Mouse (Mus musculus) neural tube, embryonic 13.5 days (tissue): ENCODE measurements around the gene Klra2. TPM values are rescaled to one million over a fixed set of nuclear protein-coding genes. Genes with fewer than 3 reads are reported as not detected.
"Not testable (repeated sequence)": the region's sequence is repeated elsewhere in the genome, so short reads cannot be mapped to it uniquely, and the experiment has no call there.

Experiments
- ATAC-seq: fragments of 200-750 bp; cut with Nextera tagmentation; 2 replicates; pipeline ENCODE4 v1.8.0; 2017; ENCODE audit warnings: low read depth, mild to moderate bottlenecking, moderate TSS enrichment, moderate library complexity
- H3K27ac ChIP-seq: fragments of 300-500 bp; sonication (generic); replicated peaks from 2 replicates; pipeline ENCODE4 v1.5.1; 2015; ENCODE audit warnings: moderate library complexity, mild to moderate bottlenecking, inconsistent platforms
- H3K27me3 ChIP-seq: fragments of 300-500 bp; sonication (generic); 2 replicates; pipeline ENCODE4 v1.6.1; 2015; ENCODE audit warnings: mild to moderate bottlenecking, inconsistent platforms
- H3K36me3 ChIP-seq: fragments of 300-500 bp; sonication (generic); 2 replicates; pipeline ENCODE4 v1.6.1; 2015; ENCODE audit warnings: mild to moderate bottlenecking, inconsistent platforms
- H3K4me1 ChIP-seq: fragments of 300-500 bp; sonication (generic); replicated peaks from 2 replicates; pipeline ENCODE4 v1.6.1; 2015; ENCODE audit warnings: inconsistent platforms
- H3K4me2 ChIP-seq: fragments of 300-500 bp; sonication (generic); 2 replicates; pipeline ENCODE4 v1.6.1; 2015; ENCODE audit warnings: inconsistent platforms, mild to moderate bottlenecking, moderate library complexity
- H3K4me3 ChIP-seq: fragments of 300-500 bp; sonication (generic); 2 replicates; pipeline ENCODE4 v1.5.1; 2015; ENCODE audit warnings: mild to moderate bottlenecking, inconsistent platforms
- H3K9ac ChIP-seq: fragments of 300-500 bp; sonication (generic); 2 replicates; pipeline ENCODE4 v1.6.1; 2015; ENCODE audit warnings: moderate library complexity, mild to moderate bottlenecking, inconsistent platforms
- H3K9me3 ChIP-seq: fragments of 300-500 bp; sonication (generic); 2 replicates; pipeline ENCODE4 v1.6.1; 2016; ENCODE audit warnings: inconsistent platforms
- WGBS: fragments of 180-500 bp; shearing (Covaris S2); methylation state at CpG from one replicate; pipeline ENCODE4 v1.1.7; 2015; 5-methylcytosine and 5-hydroxymethylcytosine counted together
- polyA plus RNA-seq: library from polyadenylated mRNA; unstranded; fragments of >200 nt; fragmentation: Nextera tagmentation; extraction: Ambion mirVana; gene quantifications from 2 replicates; pipeline ENCODE4 v1.2.1, GENCODE M21; 2015

Klra2 gene
- polyA plus RNA-seq = 0.11 TPM in 1 of 2 replicates, not detected in the other

DNA sequence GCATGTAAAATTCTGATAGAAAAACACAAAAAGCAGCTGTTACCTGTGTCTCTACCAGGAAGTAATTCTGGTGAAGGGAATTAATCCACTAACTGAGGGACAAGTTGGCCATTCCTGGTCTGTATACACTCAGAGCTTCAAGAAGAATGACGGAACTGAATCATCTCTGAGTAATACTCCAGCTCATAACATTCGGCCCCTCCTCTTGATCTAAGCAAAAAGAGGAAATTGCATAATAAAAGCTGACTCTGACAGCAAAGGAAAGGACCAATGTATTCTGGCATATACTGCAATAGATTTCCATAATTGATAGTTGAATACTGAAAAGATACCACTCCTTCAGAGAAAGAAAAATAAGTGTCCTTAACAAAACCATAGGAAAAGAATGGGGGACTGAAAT is at the start of gene Klra2:
Gene Klra2 (minus strand): TSS at position 157 of the 400 bp plus-strand sequence.
- Histone ChIP-seq H3K27ac (no peak within 1 kb of the TSS), H3K27me3 (no peaks in the 10 kb centered on the region), H3K9me3 (peaks cover 11% of the 10 kb centered on the region; the same call in 1 of the 2 replicates), H3K9ac (no peak within 1 kb of the TSS), H3K4me1 (no peaks in the 10 kb centered on the region), H3K36me3 (no peaks in the 10 kb centered on the region), H3K4me2 (no peak within 1 kb of the TSS), H3K4me3 (no peak within 1 kb of the TSS)
- 89% methylated on average over 2 of the region's 2 CpGs for WGBS
- ATAC-seq = no peak

DNA sequence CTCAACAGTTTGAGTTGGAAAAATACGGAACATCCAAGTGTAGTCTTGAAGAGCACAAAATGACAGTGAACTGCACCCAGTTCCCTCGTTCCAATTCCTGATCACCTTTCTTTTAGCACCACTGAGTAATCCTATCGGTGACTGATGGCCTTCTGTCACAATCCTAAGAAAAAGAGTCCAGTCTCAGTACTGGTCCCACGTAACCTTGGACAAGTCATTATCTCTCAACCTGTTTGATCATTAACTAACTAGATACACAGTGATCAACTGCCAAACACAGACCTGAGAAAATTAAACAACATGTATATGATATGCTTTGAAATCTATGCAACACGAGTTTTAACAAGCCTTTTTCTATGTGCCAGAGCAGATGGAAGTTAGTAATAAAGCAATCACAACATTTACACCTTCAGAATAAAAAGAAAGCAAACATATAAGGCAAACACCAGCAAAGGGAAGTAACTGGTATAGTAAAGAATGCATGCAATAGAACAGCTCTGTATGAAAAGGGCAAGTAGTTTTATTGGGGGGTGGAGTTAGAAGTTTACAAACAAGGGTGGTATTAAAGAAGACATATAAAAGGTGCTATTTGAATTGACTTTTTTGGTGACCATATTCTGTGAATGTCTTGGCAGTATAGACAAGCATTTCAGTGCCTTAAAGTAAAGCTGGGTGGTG is 47.4 kb upstream of the Klra2 start:
- no peak overlapping the region for H3K4me2 ChIP-seq
- no peak overlapping the region for H3K4me3 ChIP-seq
- no peaks in the 10 kb centered on the region; the same call in 1 of the 2 replicates for H3K27me3 ChIP-seq
- no peaks in the 10 kb centered on the region for H3K36me3 ChIP-seq
- 90% methylated on average over 5 of the region's 5 CpGs for WGBS
- no peaks in the 10 kb centered on the region for H3K9me3 ChIP-seq
- no peak for ATAC-seq
- H3K4me1 ChIP-seq = peaks cover 12% of the 10 kb centered on the region
- H3K27ac ChIP-seq = no peak overlapping the region
- no peak overlapping the region for H3K9ac ChIP-seq

DNA sequence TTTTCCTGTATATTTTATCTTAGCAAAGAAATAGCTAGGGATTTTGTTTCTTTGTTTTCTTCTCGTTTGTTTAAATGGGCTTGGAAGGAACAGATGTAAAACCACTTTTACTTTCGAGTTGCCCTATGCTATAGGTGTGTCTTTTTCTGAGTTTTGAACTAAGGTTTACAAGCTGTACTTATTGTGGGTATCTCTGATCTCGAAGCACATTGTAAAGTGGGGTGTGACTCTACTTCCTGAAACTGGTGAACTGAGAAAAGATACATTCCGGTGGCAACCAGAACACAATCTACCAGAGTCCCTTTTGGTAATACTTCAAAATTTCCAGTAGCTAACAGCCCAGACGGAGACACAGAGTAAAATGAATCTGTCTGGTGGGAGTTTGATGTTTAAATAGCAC is 46.8 kb upstream of the Klra2 start:
- Histone ChIP-seq H3K27me3 (no peaks in the 10 kb centered on the region; the same call in 1 of the 2 replicates), H3K4me3 (no peak overlapping the region), H3K27ac (no peak overlapping the region), H3K36me3 (no peaks in the 10 kb centered on the region), H3K9ac (no peak overlapping the region), H3K4me1 (peaks cover 12% of the 10 kb centered on the region), H3K4me2 (peak overlapping the region; percentile 72), H3K9me3 (no peaks in the 10 kb centered on the region)
- ATAC-seq = no peak
- 90% methylated on average over 5 of the region's 5 CpGs for WGBS

DNA sequence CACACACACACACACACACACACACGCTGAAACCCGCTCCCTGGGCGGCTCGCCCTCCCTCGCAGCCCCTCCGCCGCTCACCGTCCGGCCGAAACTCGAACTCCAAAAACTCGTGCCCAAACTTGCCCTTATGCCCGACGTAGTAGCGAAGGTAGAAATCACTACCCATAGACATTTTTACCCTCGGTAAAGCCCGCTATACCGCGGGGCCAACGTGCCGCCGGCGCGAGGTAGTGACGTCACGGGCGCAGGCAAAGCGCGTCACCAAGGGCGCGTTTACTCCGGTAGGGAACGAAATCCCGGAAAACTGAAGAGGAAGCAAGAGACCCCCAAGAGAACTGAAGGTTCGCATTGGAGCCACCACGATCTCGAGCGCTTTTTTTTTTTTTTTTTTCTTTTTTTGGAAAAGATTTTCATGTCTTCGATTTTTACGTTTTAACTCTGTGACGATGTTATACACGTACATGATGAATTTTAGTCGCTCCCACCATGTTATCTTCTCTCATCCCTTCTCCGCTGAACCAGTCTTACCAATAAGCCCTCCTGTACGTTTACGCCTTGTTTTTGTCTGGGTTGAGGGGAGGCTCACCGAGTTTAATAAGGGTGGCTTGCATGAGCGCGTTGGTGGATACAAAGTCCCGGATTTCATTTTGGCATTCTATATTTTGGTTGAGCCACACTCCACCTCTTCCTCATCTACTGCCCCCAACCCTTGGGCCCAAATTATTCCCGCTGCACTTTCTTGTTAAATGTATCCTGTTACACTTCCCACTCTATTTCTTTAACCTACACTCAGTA is 46.0 kb upstream of the Klra2 start, which contains the start of gene Magohb:
Gene Magohb (minus strand): TSS at position 254 of the 798 bp plus-strand sequence.
- peak within 1 kb of the TSS; percentile 68; the same call in 1 of the 2 replicates for H3K27ac ChIP-seq
- H3K9ac ChIP-seq = peak within 1 kb of the TSS; percentile 81
- WGBS = 2% methylated on average over 48 of the region's 51 CpGs
- no peaks in the 10 kb centered on the region; the same call in 1 of the 2 replicates for H3K27me3 ChIP-seq
- no peaks in the 10 kb centered on the region for H3K9me3 ChIP-seq
- H3K4me3 ChIP-seq = peak within 1 kb of the TSS; percentile 68
- H3K36me3 ChIP-seq = peaks cover 2% of the 10 kb centered on the region
- H3K4me1 ChIP-seq = peaks cover 12% of the 10 kb centered on the region
- ATAC-seq = peak; percentile 94
- H3K4me2 ChIP-seq = peak within 1 kb of the TSS; percentile 72

DNA sequence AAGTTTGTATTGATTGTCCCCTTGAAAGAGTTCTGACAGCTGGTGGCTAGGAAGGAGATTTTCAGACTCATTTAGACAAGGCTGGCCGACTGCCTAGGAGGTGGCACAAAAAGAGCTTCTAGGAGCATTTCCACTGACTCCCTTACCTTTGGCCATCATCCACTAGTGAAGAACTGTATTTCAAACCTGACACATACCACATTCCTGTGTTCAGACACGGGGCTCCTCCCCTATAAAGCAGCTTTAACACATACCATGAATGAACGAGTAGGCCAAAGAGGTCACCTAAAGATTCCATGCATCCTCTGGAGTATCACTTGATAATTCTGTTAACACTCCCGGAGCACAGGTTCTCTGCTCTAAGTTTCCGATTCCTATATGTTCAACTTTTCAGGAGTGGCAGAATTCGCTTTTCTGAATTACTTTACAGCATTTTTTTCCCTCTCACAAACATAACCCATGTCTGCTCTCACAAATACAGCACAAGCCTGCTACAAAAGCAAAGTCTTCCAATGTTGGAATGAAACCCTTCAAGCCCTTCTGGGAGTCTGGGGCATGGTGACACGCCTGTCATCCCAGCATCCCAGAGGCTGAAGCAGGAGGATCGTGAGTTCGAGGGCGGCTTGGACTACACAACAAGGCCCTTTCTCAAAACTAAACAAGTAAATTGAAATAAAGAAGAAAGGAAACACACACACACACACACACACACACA is 45.3 kb upstream of the Klra2 start:
- Histone ChIP-seq H3K27me3 (no peaks in the 10 kb centered on the region), H3K4me3 (peak overlapping the region; percentile 68), H3K4me1 (peaks cover 12% of the 10 kb centered on the region), H3K4me2 (peak overlapping the region; percentile 72), H3K27ac (0 out of 2 replicates have a peak overlapping the region, but pooled peaks have one; percentile 29), H3K9ac (peak overlapping the region; percentile 81), H3K36me3 (peaks cover 9% of the 10 kb centered on the region), H3K9me3 (no peaks in the 10 kb centered on the region)
- ATAC-seq = peak; percentile 57
- 26% methylated on average over 10 of the region's 10 CpGs for WGBS

DNA sequence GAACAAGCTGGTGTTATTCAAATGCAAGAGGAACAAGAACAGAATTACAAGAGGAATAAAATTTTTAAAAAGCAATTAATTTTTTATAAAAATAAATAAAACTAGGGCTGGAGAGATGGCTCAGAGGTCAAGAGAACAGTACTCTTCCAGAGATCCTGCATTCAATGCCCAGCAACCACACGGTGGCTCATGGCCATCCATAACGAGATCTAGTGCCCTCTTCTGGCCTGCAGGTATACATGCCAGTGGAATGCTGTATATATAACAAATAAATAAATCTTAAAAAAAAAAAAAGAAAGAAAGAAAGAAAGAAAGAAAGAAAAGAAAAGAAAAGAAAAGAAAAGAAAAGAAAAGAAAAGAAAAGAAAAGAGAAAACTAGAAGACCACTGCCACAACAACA is 43.3 kb upstream of the Klra2 start:
- H3K9me3 ChIP-seq = no peaks in the 10 kb centered on the region
- no peak overlapping the region for H3K4me2 ChIP-seq
- no peak overlapping the region for H3K4me3 ChIP-seq
- 18% methylated on average over 2 of the region's 2 CpGs for WGBS
- no peak for ATAC-seq
- H3K4me1 ChIP-seq = peaks cover 12% of the 10 kb centered on the region
- no peaks in the 10 kb centered on the region for H3K27me3 ChIP-seq
- H3K27ac ChIP-seq = no peak overlapping the region
- H3K36me3 ChIP-seq = peaks cover 20% of the 10 kb centered on the region
- H3K9ac ChIP-seq = no peak overlapping the region

DNA sequence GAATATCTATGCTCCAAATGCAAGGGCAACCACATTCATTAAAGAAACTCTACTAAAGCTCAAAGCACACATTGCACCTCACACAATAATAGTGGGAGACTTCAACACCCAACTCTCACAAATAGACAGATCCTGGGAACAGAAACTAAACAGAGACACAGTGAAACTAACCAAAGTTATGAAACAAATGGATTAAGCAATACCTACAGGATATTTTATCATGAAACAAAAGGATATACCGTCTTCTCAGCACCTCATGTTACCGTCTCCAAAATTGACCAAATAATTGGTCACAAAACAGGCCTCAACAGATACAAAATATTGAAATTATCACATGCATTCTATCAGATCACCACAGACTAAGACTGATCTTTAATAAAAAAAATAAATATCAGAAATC is 31.0 kb upstream of the Klra2 start:
- H3K27ac ChIP-seq, H3K9me3 ChIP-seq, H3K9ac ChIP-seq, H3K27me3 ChIP-seq, ATAC-seq, H3K4me1 ChIP-seq, H3K4me3 ChIP-seq, H3K4me2 ChIP-seq: not testable (repeated sequence)
- peaks cover 38% of the 10 kb centered on the region for H3K36me3 ChIP-seq
- 98% methylated on average over 2 of the region's 2 CpGs for WGBS

DNA sequence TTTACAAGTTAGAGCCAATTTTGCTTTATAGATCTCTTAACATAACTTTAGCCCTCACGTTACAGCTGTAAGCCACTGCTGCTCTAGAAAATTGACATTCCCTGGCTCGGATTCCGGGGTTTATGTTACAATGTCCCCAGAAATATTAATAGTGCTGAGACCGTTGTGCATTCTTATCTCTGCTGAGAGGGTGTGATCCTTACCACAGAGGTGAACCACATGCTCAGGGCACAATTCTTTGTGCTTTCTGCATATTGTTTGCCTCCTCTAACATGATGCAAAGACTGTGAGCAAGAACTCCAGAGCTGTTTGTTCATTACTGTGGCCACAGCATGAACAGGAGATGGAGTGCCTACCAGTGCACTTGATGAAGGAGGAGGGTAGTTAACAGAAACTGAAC is 29.5 kb upstream of the Klra2 start:
- Histone ChIP-seq H3K36me3 (peaks cover 24% of the 10 kb centered on the region), H3K4me1 (no peaks in the 10 kb centered on the region), H3K27ac (no peak overlapping the region), H3K4me2 (no peak overlapping the region), H3K9me3 (no peaks in the 10 kb centered on the region), H3K9ac (no peak overlapping the region), H3K4me3 (no peak overlapping the region), H3K27me3 (no peaks in the 10 kb centered on the region)
- no peak for ATAC-seq
- WGBS = 94% methylated on average over 4 of the region's 4 CpGs

DNA sequence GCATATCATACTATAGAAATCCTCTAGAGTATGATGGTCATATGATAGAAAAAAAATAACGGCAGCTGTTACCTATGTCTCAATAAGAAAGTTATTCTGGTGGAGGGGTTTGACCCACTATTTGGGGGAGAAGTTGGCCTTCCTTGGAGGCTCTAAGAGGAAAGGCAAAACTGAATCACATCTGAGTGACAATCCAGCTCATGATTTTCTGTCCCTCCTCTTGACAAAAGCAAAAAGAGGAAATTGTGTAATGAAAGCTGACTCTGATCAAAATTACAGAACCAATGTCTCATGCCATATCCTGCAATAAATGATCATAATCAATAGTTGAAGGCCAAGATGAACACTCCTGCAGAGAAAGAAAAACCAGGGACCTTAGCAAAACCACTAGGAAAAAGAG is 25.1 kb upstream of the Klra2 start:
- 100% methylated on average over 1 of the region's 1 CpGs for WGBS
- no peaks in the 10 kb centered on the region for H3K4me1 ChIP-seq
- H3K27ac ChIP-seq = no peak overlapping the region
- no peak for ATAC-seq
- H3K36me3 ChIP-seq = peaks cover 19% of the 10 kb centered on the region
- no peak overlapping the region for H3K4me2 ChIP-seq
- H3K27me3 ChIP-seq = no peaks in the 10 kb centered on the region
- no peak overlapping the region for H3K4me3 ChIP-seq
- no peak overlapping the region for H3K9ac ChIP-seq
- H3K9me3 ChIP-seq = no peaks in the 10 kb centered on the region

DNA sequence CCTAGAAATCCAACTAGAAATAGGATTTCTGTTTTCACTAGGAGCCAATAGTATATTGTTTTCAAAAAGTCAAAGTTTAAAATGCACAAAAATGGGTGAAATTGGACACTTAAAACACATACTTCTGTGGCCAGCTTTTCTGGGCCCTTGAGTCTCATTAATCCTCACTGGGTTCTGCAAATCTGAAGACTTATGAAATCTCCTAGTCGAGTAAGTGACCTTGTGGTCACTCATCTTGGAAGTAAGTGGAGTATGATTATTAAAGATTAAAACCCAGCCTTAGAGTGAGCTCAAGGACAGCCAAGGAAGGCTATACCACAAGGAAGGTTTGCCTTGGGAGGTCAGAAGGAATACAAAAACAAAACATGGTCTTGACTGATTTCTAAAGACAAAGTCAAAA is 23.1 kb upstream of the Klra2 start:
- Histone ChIP-seq H3K4me1 (no peaks in the 10 kb centered on the region), H3K9ac (no peak overlapping the region), H3K27ac (no peak overlapping the region), H3K36me3 (0 out of 2 replicates have a peak, but pooled peaks cover under 1% of the 10 kb centered on the region), H3K4me3 (no peak overlapping the region), H3K9me3 (no peaks in the 10 kb centered on the region), H3K27me3 (no peaks in the 10 kb centered on the region), H3K4me2 (no peak overlapping the region)
- WGBS = 74% methylated on average over 1 of the region's 1 CpGs
- no peak for ATAC-seq

DNA sequence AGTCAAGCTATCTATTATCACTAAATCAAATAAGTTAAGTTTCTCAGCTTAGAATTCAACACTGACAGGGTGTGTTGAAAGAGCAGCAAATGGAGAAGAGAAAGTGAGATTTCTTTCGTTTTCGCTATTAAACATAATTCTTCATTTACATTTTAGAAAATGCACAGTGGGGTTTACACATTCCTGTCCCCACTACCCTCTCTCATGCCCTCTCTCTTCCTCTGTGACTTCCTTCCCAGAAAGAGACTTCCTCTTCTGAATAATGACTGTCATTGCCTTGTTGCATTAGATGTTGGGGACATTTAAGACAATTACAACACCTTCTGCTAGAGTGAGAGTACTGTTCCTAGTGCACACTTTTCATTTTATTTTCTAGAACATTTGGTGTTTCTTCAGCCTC is 22.4 kb upstream of the Klra2 start:
- 88% methylated on average over 2 of the region's 2 CpGs for WGBS
- Histone ChIP-seq H3K36me3 (no peaks in the 10 kb centered on the region), H3K9me3 (no peaks in the 10 kb centered on the region), H3K4me1 (no peaks in the 10 kb centered on the region), H3K4me2 (no peak overlapping the region), H3K9ac (no peak overlapping the region), H3K4me3 (no peak overlapping the region), H3K27me3 (no peaks in the 10 kb centered on the region), H3K27ac (no peak overlapping the region)
- ATAC-seq = no peak

DNA sequence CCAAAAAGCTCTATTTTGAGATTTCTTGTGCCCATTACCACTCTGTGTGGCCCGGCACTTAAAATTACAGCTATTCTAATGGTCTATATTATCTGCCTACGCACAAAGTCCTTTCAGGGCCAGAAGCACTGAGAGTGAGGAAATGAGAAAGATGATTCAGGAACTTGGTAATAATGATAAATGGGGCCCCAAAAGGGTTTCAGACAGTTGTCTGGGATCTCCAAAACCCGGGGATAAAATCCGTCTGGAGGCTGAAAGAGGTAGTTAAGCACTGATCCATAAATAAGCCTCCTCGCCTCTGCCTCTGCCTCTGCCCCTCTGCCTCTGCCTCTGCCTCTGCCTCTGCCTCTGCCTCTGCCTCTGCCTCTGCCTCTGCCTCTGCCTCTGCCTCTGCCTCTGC is 17.0 kb upstream of the Klra2 start:
- Histone ChIP-seq H3K36me3 (no peaks in the 10 kb centered on the region), H3K4me3 (no peak overlapping the region), H3K9me3 (no peaks in the 10 kb centered on the region), H3K4me2 (no peak overlapping the region), H3K9ac (no peak overlapping the region), H3K27ac (no peak overlapping the region), H3K27me3 (no peaks in the 10 kb centered on the region), H3K4me1 (no peaks in the 10 kb centered on the region)
- ATAC-seq = no peak
- 86% methylated on average over 5 of the region's 5 CpGs for WGBS
